Mouse (Mus musculus) ovary, adult 18-20 months (tissue): Measurements from ENCODE around the gene 1700086D15Rik.

Source experiments
- DNase-seq: peaks from one replicate; pipeline ENCODE4 v3.0.0; 2022; ENCODE audit warnings: low spot score, mixed read lengths

Gene 1700086D15Rik

DNA sequence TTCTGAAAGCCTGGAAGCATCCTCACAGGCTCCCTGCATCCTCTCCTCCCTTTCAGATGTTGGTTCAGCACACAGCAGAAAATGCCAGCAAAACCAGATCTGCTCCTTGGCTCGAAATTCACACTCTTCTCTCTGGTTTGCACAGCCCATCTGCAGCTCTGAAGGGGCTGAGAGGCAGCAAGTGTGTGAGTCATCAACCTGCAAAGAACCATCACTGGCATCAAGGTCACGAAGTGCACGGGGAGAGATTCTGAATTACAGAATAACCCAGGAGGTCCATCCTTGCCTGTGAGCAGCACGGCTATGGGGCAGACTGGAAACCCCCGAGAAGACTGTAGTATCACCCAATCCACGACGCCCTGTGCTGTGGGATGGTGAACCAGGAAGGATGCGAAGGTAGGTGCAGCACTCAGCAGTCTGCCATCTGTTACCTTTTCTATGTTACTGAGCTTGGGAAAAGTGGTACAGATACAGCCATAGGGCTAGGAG, 24.4 kb downstream of the 1700086D15Rik start:
- no peak for DNase-seq

DNA sequence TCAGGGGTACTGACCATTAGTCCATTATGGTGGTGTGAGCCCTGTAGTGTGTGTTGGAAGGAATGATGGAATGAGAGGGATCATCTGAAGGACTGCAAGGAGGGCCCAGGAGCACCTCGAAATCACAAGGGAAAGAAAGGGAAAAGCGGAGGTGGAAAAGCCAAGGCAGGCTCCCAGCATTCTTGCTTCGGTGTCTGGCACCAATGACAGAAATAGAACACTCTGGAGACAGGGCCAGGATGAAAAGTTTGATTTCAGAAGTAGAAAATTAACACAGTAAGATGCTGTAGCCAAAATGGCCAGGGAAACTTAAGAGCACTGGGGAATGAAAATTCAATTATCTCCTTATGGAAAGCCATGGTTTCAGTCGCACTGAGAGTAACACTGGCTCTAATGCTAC, 26.0 kb downstream of the 1700086D15Rik start:
- DNase-seq: no peak

DNA sequence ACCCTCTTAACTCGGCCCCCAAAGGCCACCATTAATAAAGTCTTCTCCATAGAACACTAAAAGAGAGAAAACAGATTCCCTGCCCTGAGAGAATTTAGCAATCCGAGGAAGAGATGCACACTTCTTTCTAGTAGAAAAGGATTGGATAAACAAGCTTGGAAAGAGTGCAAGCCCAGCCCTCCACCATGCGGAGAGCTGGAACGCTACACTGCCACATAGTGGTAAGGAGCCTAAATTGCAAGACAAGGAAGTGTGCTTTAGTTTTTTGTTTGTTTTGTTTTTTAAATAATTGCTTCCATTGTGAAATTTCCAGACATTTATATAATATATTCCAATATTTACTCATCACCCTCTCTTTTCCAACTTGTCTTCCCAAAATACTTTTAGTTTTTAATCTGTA, 30.6 kb downstream of the 1700086D15Rik start:
- no peak for DNase-seq

DNA sequence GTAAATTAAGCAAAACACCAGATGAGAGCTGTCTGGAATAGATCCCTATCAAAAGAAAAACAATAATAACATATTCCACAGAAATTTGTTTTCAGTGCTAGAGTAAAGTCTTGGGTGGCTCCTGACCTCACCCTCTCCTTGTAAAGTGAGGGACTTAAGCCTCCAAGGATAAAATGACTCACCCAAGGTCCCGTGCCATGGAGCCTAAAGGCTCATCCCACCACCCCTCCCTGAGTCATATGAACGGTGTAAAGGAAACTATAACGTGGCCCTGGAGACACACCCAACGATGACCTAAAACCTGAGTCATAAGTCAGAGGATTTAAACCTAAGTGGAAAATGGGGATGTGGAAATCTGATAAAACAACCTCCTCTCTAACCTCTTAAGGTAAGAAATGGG, 31.0 kb downstream of the 1700086D15Rik start:
- DNase-seq: no peak

DNA sequence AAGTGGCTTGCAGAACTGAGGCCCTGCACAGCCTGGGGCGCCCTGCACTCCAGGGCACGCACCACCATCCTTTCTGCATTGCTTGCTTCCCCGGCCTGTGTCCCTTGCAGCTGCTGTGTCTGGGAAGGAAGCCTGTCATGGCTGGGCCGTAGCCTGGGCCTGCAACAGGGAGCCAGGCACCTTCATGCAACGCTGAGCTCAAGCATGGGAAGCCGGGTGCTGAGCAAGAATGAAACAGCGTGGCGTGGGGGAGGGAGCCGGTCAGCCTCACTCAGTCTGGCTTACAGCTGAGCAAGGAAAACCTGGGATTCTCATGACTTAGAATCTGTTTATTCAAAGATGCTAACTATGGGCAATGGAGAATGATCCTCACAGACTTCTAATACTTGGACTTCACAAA, 33.1 kb downstream of the 1700086D15Rik start:
- DNase-seq: no peak

DNA sequence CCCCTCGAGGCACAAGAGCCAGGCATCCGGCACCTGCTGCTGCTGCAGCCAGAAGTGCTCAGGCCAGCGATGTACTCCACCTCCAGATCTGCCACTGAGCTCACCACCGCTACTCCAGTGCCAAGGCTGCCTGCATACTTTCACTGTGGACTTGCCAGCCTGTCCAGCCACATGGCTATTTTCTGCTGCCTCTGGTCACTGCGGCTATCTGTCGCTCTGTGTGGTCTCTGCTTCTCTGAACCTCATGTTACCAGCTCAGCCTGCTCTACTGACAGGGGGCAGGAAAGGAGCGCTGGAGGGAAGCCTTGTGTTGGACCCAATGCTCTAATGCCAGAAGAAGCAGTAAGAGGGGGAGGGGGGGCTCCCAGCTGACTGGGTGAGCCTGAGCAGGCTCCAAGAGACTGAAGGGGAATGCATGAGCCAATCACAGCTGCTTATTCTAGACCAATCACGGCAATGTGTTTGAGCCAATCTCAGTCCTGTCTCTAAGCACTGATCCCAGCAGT, 34.7 kb downstream of the 1700086D15Rik start:
- no peak for DNase-seq

DNA sequence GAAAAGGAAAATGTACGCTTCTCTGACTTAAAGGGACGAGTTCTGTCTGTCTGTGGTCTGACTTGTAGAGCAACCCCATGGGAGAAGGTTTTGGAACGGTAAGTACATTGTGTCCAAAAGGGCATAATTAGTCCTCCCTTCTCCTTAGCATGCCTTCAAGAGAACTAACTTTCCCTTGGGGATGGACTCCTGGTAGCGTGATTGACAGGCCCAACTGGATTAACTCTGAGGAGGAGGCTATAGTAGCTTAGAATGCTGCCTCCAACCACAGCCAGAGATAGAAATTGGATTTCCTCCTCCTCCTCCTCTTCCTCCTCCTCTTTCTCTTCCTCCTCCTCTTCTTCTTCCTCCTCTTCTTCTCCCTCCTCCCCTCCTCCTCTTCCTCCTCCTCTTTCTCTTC, 39.4 kb downstream of the 1700086D15Rik start:
- DNase-seq: no peak

DNA sequence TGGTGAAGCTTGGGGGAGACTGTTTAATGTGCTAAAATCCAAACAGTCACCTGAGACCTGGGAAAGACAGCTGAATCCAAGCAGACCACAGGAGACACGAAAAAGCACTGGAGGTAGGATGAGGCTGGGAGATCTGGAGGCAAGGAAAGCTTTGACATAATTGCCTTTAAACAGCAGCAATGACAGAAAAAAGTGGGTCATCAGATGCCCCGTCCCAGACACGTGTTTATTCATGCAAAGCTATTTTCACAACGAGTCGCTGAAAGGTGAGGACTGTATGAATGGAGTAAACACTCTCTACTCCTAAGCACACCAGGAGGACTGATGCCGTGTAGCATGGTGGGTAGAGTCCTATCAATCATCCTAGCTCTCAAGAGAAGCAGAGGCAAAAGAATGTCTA, 43.9 kb downstream of the 1700086D15Rik start:
- DNase-seq: no peak

DNA sequence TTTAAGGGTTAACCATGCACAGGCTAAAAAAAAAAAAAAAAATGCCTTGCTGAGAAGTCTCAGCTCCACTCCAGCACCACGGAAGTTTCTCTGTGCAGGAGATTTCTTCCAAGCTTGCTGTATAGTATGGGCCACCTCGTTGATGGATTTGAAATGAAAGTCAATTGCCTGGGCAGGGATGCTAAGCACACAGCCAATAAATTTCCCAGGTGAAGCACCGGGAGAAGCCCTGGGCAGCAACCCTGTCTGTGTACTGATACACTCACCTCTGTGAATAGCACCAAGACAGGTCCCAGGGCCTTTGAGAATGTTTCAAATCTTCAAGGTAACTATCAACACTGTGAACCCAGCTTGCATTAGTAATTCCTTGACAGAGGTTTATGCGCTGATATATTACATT, 47.6 kb downstream of the 1700086D15Rik start:
- no peak for DNase-seq

DNA sequence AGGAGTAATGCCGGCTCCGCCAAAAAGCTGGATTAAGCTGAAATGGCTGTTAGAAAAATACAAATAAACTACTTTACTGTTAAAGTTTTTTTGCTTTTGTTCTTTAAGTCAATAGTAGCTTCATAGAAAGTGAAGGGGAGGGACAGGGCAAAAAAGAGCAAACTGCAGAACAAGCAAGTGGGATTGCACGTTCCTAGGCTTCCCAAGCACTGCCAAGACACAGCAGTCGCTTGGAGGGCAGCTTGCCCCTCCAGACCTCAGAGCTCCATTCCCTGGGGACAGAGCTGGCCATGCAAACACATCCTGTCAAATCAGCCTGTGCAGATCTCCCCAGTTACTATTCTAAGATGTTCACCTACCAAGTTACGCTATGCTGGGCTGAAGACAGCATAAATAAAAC, 48.0 kb downstream of the 1700086D15Rik start:
- no peak for DNase-seq

DNA sequence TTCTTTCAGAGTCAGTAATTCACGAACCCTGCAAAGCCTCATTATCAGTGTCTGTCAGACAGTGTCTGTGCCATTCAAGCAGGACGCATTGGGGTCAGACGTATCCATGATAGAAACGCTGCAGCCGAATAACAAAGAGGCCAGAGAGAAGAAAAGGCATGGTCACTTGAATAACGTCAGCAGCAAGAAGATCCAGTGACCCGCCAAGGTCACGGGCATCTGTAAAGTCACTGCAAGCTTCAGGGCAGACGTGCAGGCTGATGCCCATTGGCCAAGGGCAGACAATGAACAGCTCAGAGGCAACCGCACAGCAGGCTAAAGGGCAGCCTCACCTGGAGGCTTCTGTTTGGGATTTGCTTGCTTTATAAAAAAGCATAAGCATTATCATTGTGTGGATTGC, 49.6 kb downstream of the 1700086D15Rik start:
- no peak for DNase-seq

DNA sequence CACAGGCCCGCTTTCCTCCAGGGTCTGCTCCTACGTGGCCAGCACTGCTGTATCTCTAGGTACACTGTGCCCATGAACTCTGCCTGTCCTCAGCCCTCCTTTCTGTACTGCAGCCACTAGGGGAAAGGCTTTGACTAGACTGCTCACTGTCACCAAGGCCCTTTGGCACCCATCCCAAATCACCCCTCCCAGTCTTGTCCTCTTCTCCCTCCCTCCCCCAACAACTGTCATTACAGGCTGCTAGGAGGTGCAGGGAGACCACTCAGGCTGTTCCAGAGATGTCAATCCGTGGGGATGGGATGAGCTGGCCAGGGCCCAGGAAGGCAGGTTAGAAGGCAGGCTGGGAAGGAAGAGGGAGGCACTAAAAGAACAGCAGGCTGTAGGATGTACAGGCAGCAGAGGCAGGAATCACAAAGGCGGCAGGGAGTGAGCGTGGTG, 51.9 kb downstream of the 1700086D15Rik start:
- no peak for DNase-seq

DNA sequence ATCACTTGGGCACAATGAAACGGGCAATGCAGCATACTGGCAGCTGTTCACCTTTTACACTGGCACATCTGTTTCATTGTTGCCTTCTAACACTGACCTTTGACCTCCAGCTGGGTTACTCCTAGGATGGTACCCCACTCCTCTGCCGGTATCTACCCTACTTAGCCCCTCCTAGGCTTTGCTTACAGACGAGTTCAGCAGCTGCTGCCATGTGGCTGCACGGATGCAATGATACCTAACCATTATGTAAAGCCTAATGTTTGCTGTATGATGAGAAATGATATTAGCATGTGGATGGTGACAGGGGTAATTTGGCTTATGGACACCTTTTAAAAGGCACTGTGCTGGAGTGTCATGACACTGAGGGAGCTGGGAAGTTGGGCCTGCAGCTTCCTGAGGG, 52.5 kb downstream of the 1700086D15Rik start:
- DNase-seq: no peak

DNA sequence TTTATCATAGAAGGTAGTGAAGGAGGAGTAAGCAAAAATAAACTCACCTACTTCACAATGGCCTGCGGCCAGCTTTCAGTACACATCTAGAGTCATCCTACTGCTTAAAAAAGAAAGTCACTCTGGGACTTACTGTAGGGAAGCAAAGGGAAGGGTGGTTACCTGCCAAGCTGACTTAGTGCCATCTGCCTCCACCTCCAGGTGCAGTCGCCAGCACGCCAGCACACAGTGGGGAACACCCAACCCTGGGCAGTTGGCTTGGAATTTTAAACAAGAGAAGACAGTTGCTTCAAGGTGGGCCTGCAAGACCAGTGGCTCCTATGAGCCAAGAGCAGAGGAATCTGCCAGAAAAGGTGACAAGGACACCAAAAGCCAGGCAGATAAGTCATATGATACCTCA, 55.6 kb downstream of the 1700086D15Rik start:
- no peak for DNase-seq
